Mouse (Mus musculus) adrenal gland, adult 18-20 months (tissue): ENCODE results near the gene Dot1l. TPM values are rescaled to one million over a fixed set of nuclear protein-coding genes. Genes with fewer than 3 reads are reported as not detected.

ENCODE experiments used
- DNase-seq, 2 experiments: peaks; one replicate each; pipeline ENCODE4 v3.0.0; 2021 to 2022; ENCODE audit warnings: low spot score in 2 of 2
- total RNA-seq, 2 experiments: library from RNA; stranded (reverse); gene quantifications; 1 replicate in 1 of 2; 2 replicates in 1 of 2; pipeline ENCODE4 v1.2.3; 2021

The Dot1l gene
- total RNA-seq, 2 experiments from 2014 or later = 61.0 to 66.4 TPM

GRCm38 (mm10) chr10:80756967-80757366 is 2.0 kb downstream of the Dot1l start:
- DNase-seq = peak in 1 of 2 experiments; percentile 44

GRCm38 (mm10) chr10:80757717-80758116 is 2.7 kb downstream of the Dot1l start:
- peak; percentile 63 to 65 for DNase-seq

DNA sequence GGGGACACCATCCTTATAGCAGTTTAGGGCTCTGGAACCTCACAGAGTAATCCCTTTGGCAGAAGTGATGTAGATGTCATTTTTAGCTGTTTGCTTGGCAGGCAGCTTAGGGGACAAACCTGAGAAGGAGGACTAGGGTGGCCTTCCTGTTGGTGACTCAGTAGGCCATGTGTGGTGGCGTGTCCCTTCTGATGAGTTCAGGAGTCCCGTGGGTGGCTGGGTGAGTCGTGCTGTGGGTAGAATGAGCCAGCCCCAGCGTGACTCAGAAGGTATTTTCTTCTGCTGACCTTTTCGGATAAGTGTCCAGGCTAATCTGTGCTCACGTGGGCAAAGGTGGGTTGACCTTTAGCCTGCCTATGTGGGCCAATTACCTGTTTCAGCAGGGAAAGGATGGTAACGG is 3.6 kb downstream of the Dot1l start:
- peak; percentile 43 to 52 for DNase-seq

- DNase-seq = peak in 1 of 2 experiments; percentile 41
Observed at GRCm38 (mm10) chr10:80760596-80761524, 5.9 kb downstream of the Dot1l start.

DNA sequence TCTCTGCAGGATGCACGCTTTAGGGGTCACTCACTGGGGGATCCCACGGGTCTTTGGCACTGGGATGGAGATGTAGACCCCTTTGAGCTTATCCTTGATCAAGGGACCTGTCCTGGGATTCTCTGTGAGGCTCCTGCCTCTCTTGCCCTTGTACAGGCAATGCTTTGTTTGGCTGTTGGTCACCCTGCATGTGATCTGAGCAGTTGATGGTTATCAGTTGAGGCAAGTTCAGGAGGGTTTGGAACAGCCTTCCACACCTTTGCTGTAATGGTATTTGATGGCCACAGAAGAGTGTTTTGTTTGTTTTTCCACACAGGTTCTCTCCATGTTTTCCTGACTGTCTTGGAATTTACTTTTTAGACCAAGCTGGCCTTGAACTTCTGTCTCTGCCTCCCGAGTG is 6.8 kb downstream of the Dot1l start:
- no peak for DNase-seq

- no peak for DNase-seq
Observed at GRCm38 (mm10) chr10:80763502-80763901, 8.5 kb downstream of the Dot1l start.

GRCm38 (mm10) chr10:80765746-80766145 is 10.7 kb downstream of the Dot1l start:
- no peak for DNase-seq

- DNase-seq = no peak
Observed at GRCm38 (mm10) chr10:80766161-80766815, 11.3 kb downstream of the Dot1l start.

GRCm38 (mm10) chr10:80768365-80768764 is 13.4 kb downstream of the Dot1l start:
- no peak for DNase-seq

DNA sequence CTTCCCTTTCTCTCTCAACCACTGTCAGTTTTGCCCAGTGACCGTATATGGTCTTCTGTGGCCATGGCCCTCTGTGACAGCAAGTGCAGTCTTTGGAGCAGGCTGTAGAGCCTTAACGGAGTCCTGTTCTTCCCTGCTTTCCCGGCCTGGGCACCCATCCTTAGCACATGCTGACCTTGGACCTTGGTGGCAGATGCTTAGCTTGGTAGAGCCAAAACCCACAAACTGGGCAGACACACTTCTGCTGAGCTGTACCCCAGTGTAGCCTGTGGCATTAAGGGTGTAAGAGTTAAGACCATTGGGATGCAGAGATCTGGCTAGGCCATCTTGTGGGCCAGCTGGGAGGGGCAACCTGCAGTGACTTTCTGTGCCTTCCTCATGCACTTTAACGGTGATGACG is 18.8 kb downstream of the Dot1l start:
- no peak for DNase-seq

DNA sequence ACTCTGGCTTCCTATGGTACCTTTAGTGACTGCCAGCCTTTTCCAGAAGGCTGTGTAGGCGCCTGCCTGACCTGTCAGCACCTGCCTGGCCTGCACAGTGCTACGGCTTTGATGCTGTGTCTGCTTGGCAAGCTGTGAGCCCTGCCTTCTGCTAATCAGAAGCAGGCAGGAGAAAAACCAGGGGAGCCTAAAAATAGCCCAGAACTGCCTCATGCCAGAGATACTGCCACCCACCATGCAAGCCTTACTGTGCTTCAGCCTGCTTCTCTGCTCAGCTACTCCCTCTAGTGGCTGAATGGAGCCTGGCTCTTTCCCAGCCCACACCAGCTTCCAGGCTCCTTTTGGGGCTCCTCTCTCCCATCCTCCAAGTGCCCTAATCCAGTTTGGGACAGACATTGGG is 19.5 kb downstream of the Dot1l start:
- peak; percentile 76 to 79 for DNase-seq

GRCm38 (mm10) chr10:80774981-80775380 is 20.0 kb downstream of the Dot1l start:
- no peak for DNase-seq

GRCm38 (mm10) chr10:80775731-80776130 is 20.7 kb downstream of the Dot1l start:
- no peak for DNase-seq

- no peak for DNase-seq
Observed at GRCm38 (mm10) chr10:80776358-80776869, 21.4 kb downstream of the Dot1l start.

GRCm38 (mm10) chr10:80777123-80777522 is 22.1 kb downstream of the Dot1l start:
- no peak for DNase-seq

DNA sequence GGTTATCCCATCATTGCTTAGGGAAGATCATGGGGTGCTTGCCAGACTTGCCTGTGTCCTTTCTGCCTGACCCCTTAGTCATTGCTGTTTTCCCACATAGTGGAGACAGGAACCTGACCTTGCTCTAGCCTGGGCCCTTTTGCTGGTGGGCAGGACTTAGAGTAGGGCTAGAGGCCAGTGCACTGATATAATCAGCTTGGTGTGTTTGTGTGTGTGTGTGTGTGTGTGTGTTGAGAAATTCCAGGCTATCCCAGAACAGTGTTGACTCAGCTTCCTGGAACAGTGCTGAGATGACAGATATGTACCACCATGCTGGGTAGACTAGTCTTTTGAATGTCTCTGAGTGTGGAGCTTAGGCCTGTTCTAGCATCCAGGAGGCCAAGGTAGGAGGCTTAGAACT is 24.6 kb downstream of the Dot1l start:
- DNase-seq = no peak

DNA sequence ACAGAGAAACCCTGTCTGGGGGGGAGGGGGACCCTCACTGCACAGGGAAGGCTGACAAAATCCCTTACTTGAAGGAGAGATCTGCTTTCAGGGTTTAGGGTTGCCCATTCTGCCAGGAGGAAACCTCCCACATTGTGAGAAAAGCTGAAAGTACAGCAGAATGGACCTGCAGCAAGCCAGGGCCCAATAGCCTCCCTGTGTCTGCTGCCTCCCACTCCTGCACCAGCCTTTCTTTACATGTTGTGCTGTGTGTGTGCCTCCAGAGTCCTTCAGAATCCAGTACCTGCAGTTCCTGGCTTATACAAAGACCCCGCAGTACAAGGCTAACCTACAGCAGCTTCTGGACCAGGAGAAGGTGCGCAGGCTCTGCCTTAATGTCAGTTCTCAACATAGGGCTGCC is 29.3 kb downstream of the Dot1l start:
- DNase-seq = no peak

DNA sequence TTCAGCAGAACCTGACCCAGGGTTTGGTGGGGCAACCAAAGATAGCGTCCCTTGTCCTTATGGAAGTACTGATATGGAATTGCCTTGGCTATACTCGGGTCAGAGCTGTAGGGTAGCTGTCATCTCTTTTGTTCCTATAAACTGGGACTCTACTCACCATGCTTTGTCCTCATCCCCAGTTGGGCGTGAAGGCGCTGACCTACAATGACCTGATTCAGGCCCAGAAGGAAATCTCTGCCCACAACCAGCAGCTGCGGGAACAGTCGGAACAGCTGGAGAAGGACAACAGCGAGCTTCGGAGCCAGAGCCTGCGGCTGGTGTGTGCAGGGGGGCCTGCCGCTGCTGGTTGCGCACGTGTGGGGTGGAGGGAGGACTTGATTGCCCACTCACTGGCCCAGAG is 29.9 kb downstream of the Dot1l start:
- no peak for DNase-seq

DNA sequence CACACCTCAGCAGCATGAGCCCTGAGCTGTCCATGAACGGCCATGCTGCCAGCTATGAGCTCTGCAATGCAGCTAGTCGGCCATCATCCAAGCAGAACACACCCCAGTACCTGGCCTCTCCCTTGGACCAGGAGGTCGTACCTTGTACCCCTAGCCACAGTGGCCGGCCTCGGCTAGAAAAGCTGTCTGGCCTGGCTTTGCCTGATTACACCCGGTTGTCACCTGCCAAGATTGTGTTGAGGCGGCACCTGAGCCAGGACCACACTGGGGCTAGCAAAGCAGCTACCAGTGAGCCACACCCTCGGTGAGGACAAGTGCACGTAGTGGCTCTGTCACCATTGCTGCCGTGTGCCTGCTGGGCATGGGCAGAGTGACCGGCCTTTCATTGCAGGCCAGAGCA is 31.0 kb downstream of the Dot1l start:
- no peak for DNase-seq

DNA sequence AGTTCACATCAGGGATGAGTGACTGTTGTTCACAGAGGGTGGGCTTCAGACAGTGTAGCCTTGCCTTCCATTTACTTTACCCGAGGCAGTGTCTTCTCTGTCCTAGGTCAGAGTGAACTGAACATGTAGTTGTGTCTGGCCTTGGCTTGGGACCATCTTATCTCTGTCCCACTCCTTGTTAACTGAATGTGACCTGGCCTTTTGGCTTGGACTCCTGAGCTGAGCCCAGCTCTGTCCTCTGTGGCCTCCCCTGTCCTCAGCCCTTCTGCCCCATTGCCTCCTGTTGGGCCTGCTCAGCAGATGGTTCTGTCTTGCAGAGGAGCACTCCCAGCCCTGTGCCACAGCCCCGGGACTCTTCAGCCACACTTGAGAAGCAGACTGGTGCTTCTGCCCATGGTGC is 32.5 kb downstream of the Dot1l start:
- no peak for DNase-seq

DNA sequence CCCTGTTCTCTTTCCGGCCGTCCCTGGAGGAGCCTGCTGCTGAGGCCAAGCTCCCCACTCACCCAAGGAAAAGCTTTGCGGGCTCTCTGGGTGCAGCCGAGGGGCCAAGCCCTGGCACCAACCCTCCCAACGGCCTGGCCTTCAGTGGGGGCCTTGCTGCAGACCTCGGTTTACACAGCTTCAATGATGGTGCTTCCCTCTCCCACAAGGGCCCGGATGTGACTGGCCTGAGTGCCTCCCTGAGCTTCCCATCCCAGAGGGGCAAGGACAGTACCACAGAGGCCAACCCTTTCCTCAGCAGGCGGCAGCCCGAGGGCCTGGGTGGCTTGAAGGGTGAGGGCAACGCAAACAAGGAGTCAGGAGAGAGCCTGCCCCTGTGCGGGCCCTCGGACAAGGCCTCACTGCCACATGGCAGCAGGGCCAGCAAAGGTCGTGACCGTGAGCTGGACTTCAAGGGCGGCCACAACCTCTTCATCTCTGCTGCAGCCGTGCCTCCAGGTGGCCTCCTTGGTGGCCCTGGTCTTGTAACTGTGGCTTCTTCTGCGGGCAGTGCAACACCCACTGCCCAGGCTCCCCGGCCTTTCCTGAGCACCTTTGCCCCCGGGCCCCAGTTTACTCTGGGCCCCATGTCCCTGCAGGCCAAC is 35.9 kb downstream of the Dot1l start:
- DNase-seq = no peak
